In the genomic region with DNA sequence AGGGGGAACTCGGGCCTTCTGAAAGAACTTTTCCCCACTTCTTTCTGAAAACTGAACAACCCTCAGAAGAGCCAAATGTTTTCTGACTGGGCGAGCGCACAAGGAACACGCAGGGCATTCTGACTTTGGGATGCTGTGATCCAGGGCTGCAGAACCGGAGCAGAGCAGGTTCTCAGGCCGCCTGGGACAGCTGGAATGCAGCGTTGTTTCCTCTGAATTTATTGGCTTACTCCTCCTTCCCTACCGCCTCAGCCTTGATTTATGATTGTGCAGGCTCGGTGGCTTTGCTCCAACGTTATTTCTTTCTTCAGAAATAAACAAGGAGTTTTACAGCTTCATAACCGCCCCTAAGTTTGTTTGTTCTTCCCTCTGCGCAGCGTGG, we compare ENCODE assay signal across 8 mouse cellular contexts.
DNase-seq lines count a peak whose midpoint lies in the region; ATAC-seq lines count a peak whose summit lies in the region.

No protein-coding gene starts in this region.

- H3K27me3 ChIP-seq in midbrain, embryonic 10.5 days (ENCODE audit: low read depth, poor library complexity, severe bottlenecking) = no peaks in the 10 kb centered on the region
- no peaks in the 10 kb centered on the region for H3K27me3 ChIP-seq in midbrain, embryonic 15.5 days (replicated peaks)
- no peaks in the 10 kb centered on the region for H3K27me3 ChIP-seq in intestine, embryonic 16.5 days (replicated peaks; ENCODE audit: control insufficient read depth, insufficient read depth, low read length)
- H3K27me3 ChIP-seq in lung, embryonic 16.5 days (ENCODE audit: control insufficient read depth, insufficient read depth, low read depth, low read length) = no peaks in the 10 kb centered on the region

- H3K4me3 ChIP-seq in midbrain, embryonic 10.5 days = no peak overlapping the region
- no peak overlapping the region for H3K4me3 ChIP-seq in midbrain, embryonic 15.5 days
- H3K4me3 ChIP-seq in intestine, embryonic 16.5 days (ENCODE audit: low read length) = no peak overlapping the region
- no peak overlapping the region for H3K4me3 ChIP-seq in lung, embryonic 16.5 days (ENCODE audit: low read length)

- no peaks in the 10 kb centered on the region for H3K9me3 ChIP-seq in midbrain, embryonic 10.5 days (replicated peaks)
- H3K9me3 ChIP-seq in midbrain, embryonic 15.5 days = no peaks in the 10 kb centered on the region
- H3K9me3 ChIP-seq in intestine, embryonic 16.5 days (ENCODE audit: control insufficient read depth, low read length) = no peaks in the 10 kb centered on the region
- H3K9me3 ChIP-seq in lung, embryonic 16.5 days (ENCODE audit: control insufficient read depth, low read length) = no peaks in the 10 kb centered on the region

- peak overlapping the region; percentile 59 for H3K27ac ChIP-seq in midbrain, embryonic 10.5 days (replicated peaks)
- no peak overlapping the region for H3K27ac ChIP-seq in midbrain, embryonic 15.5 days
- peak overlapping the region; percentile 82 for H3K27ac ChIP-seq in intestine, embryonic 16.5 days (ENCODE audit: low read length)
- H3K27ac ChIP-seq in lung, embryonic 16.5 days (ENCODE audit: low read length) = peak overlapping the region; percentile 71

- no peak for DNase-seq in midbrain, embryonic 10.5 days (ENCODE audit: low spot score)
- peak; percentile 46 to 64 for DNase-seq in urinary bladder, postnatal 4 days (ENCODE audit: low spot score in 2 of 2)
- DNase-seq in right cerebral cortex, postnatal 10 days (ENCODE audit: low spot score in 2 of 2) = no peak
- DNase-seq in layer of hippocampus, adult 9-11 months = no peak
- no peak for DNase-seq in left cerebral cortex, adult 18-20 months (ENCODE audit: low spot score in 2 of 2)

- no peaks in the 10 kb centered on the region for H3K36me3 ChIP-seq in midbrain, embryonic 10.5 days
- H3K36me3 ChIP-seq in midbrain, embryonic 15.5 days (replicated peaks) = no peaks in the 10 kb centered on the region
- no peaks in the 10 kb centered on the region for H3K36me3 ChIP-seq in intestine, embryonic 16.5 days (ENCODE audit: control insufficient read depth, insufficient read depth, low read length)
- H3K36me3 ChIP-seq in lung, embryonic 16.5 days (ENCODE audit: control insufficient read depth, insufficient read depth, low read length) = no peaks in the 10 kb centered on the region

- H3K9ac ChIP-seq in midbrain, embryonic 15.5 days = no peak overlapping the region
- H3K9ac ChIP-seq in intestine, embryonic 16.5 days (ENCODE audit: low read depth, low read length) = peak overlapping the region; percentile 47
- peak overlapping the region; percentile 3; the same call in 1 of the 2 replicates for H3K9ac ChIP-seq in lung, embryonic 16.5 days (ENCODE audit: low read length)

- H3K4me1 ChIP-seq in midbrain, embryonic 10.5 days = peaks cover 13% of the 10 kb centered on the region; the same call in 1 of the 2 replicates
- no peaks in the 10 kb centered on the region for H3K4me1 ChIP-seq in midbrain, embryonic 15.5 days
- peaks cover 12% of the 10 kb centered on the region for H3K4me1 ChIP-seq in intestine, embryonic 16.5 days (ENCODE audit: control insufficient read depth, insufficient read depth, low read length)
- H3K4me1 ChIP-seq in lung, embryonic 16.5 days (replicated peaks; ENCODE audit: control insufficient read depth, insufficient read depth, low read length) = peaks cover 26% of the 10 kb centered on the region

- H3K4me2 ChIP-seq in midbrain, embryonic 15.5 days = no peak overlapping the region
- H3K4me2 ChIP-seq in intestine, embryonic 16.5 days (ENCODE audit: low read depth, low read length) = peak overlapping the region; percentile 18; the same call in 1 of the 2 replicates
- peak overlapping the region; percentile 10 for H3K4me2 ChIP-seq in lung, embryonic 16.5 days (ENCODE audit: low read depth, low read length)

- 55% methylated on average over 13 of the region's 13 CpGs for WGBS in midbrain, embryonic 10.5 days
- 57% methylated on average over 13 of the region's 13 CpGs for WGBS in midbrain, embryonic 15.5 days
- WGBS in intestine, embryonic 16.5 days = 12% methylated on average over 13 of the region's 13 CpGs
- WGBS in lung, embryonic 16.5 days = 12% methylated on average over 13 of the region's 13 CpGs

- no peak for ATAC-seq in midbrain, embryonic 15.5 days (replicated peaks)
- peak; percentile 80 for ATAC-seq in intestine, embryonic 16.5 days
- ATAC-seq in lung, embryonic 16.5 days (ENCODE audit: low read depth) = peak; percentile 71

Comparison
In these comparisons a context has a peak if more than half of its experiments do, and no peak if none do; other contexts are left out.
1. DNase-seq: peak in urinary bladder, postnatal 4 days (2 of 2); none in midbrain, embryonic 10.5 days (single experiment), right cerebral cortex, postnatal 10 days (0 of 2), layer of hippocampus, adult 9-11 months (single experiment) and left cerebral cortex, adult 18-20 months (0 of 2).